Mouse (Mus musculus): ENCODE measurements at regions not wholly inside any gene's neighbourhood (a gene's known extent, or its start where the extent isn't known, plus 50 kb on each side); places are given as distances from the start of the nearest gene placed in this dataset.
A peak's percentile ranks its signal among the peaks of the same experiment; 100 is the strongest.

DNA sequence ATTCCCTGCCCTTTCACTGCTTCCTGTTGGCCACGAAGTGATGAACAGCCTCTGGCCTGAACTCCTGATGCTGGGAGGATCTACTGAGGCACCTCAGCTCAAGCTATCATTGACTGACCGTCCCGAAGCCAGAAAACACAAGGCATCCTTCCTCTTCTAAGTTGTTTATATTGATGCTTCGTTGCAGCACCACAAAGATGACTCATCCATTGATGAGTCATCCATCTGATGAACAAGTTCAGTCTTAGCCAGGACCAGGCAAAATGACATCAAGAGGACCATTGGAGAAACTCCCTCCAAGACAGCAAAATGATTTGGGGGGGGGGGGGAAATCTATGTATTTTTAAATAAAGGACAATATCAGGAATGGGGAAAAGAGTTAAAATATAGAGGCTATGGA lies 144.5 kb downstream of the Rab28 start:
- no peak for ATAC-seq (ENCODE audit: insufficient number of reproducible peaks, low FRiP score, low TSS enrichment)

DNA sequence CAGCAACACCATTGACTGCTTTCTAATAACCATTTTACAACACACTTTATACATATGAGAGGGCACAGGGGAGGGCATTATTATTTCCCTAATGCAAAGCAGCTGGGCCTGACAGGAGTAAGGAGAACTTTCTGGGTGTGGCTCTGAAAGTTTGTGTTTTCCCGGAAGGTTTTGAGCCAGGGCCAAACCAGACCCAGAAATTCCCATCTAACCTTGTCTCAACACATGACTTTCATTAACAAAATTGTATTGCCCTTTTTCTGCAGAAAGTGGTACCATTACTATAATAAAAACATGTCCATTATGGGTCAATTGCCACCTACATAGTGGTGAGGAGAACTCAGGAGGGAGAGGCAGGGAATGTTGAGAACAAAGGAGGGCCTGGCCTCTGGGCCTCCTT lies 145.7 kb downstream of the Rab28 start:
- ATAC-seq (ENCODE audit: insufficient number of reproducible peaks, low FRiP score, low TSS enrichment), result no peak

DNA sequence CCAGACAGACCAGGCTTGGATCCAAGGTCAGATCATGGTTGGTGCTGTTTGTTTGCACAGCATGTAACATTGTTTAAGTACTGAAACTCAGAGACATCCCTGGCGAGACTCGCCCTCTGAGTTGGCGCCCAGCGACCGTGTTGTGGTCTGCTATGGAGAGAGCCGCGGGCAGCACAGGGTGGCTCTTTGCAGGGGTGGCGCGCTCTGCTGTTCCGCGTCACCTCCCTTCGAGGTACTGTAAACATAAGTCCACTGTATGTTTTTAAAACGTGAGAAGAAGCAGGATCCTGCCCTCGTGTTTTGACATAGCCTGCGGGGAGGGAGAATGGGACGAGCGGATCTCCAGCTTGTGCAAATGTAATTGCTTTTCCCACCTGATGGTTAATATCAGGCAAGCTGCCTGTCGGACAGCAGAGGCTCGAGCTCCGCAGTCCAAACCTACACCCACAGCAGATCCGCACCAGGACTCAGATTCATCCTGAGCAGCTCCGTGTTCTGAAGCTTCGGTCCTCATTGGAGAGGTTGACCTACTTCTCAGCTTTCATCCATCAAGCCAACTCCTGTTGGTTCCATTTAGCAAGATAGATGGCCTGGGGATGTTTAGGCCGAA lies 151.2 kb downstream of the Rab28 start:
- peak; percentile 61; the same call in 1 of the 2 replicates for ATAC-seq (ENCODE audit: insufficient number of reproducible peaks, low FRiP score, low TSS enrichment)

DNA sequence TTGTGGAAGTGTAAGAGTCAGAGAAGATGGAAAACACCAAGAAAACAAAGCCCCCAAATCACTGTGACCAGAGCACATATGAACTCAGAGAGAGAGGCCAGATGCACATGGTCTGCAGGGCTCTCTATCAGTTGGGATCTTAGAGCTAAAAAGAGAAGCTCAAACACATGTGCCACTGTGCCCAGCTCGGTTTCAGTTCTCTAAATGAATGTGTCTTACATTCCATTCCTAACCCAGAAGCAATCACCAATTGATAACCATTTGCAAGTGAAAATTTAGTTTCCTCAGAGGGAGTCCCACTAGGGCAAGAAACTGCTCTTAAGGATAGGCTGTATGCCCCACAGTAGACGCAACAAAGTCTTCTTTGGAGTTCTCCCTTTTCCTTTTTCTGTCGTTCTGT lies 153.6 kb downstream of the Rab28 start:
- no peak for ATAC-seq (ENCODE audit: insufficient number of reproducible peaks, low FRiP score, low TSS enrichment)

DNA sequence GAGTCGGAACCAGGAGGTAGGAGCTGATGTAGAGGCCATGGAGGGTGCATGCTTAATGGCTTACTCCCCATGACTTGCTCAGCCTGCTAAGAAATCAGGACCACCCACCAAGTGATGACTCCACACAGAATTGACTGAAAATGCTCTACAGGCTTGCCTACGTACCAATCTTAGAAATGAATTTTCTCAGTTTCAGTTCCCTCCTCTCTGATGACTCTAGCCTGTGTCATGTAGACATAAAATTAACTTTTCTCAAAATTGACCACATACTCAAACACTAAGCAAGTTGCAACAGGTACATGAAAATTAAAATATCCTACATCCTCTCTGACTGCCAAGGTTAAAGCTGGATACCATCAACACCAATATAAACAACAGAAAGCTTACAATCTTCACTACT lies 157.9 kb downstream of the Rab28 start:
- no peak for ATAC-seq (ENCODE audit: insufficient number of reproducible peaks, low FRiP score, low TSS enrichment)

DNA sequence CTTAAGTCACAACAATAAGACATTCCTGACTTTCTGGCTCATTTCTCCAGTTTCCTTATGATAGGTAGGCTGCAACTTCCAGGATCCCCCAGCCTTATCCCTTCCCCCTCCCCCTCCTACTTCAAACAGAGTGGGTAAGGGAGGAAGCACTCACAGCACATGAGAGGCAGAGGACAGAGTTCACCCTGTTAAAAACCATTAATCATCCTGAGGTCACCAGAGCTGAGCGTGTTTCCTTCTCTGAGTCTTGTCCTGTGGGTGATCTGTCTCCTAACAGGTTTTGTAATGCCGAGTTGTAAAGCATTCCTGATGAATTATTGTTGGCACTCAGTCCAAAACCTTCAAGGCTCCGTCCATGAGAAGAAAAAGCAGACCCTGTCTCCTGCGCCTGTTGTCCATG lies 161.0 kb downstream of the Rab28 start:
- no peak for ATAC-seq (ENCODE audit: insufficient number of reproducible peaks, low FRiP score, low TSS enrichment)

DNA sequence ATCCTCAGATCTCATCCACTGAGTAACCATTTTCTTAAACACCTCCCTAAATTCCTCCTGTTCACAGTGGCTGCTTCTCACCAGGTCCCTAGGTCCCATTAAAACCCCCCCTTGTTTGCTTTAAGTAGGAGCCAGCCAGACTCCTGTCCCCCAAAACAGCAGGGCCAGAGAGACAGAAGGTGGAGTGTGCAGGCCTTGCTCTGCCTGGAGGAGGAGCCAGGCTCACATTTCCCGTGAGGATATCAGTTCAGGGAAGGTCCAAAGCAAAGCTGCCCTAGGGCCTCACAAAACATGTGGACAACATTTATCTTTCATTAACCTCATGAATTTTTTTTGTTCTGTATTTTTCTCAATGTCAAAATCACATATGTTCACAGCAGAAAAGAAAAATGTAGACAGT lies 167.2 kb downstream of the Rab28 start:
- no peak for ATAC-seq (ENCODE audit: insufficient number of reproducible peaks, low FRiP score, low TSS enrichment)

DNA sequence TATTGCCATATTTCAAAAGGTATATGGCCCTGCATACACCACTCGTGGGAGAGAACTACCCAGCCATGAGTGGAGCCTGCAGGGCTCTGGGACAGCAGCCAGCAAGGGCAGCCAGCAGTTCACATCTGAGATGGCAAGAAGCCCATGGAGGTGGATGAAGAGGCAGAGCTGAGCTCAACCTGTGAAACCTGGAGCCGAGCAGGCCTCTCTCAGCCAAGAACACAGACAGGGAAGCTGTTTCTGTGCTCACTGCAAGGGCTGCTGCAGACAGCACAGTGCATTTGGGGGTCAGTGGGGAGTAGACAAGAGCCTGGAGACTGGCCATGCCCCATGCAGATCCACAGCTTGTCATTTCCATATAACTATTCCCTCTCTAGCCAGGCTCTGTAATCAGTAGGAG lies 173.4 kb downstream of the Rab28 start:
- 0 out of 2 replicates have a peak, but pooled peaks have one; percentile 18 for ATAC-seq (ENCODE audit: insufficient number of reproducible peaks, low FRiP score, low TSS enrichment)

Data from cerebellum, adult (tissue).